Mouse (Mus musculus) embryo, embryonic 11 days (tissue): ENCODE data around the gene Zfp367.

Experiments used
- DNase-seq: peaks from one replicate; pipeline ENCODE4 v3.0.0-alpha.2; 2015

Zfp367 gene

GRCm38 (mm10) chr13:64153751-64154267, 807 bp upstream of the Zfp367 start:
- DNase-seq = peak; percentile 77

GRCm38 (mm10) chr13:64152671-64153082, 325 bp downstream of the Zfp367 start:
- DNase-seq = no peak

- peak; percentile 91 for DNase-seq
Observed at GRCm38 (mm10) chr13:64152241-64152669, 747 bp downstream of the Zfp367 start.

- DNase-seq = no peak
Observed at GRCm38 (mm10) chr13:64150121-64150520, 2.9 kb downstream of the Zfp367 start.

GRCm38 (mm10) chr13:64129616-64130375, 23.2 kb downstream of the Zfp367 start:
- DNase-seq = peak; percentile 68

GRCm38 (mm10) chr13:64128858-64129615, 24.0 kb downstream of the Zfp367 start, which contains the start of gene Slc35d2:
TSS of gene Slc35d2 (minus strand) at chr13:64129368.
- peak; percentile 68 for DNase-seq

GRCm38 (mm10) chr13:64126316-64126715, 26.7 kb downstream of the Zfp367 start:
- no peak for DNase-seq

GRCm38 (mm10) chr13:64124886-64125285, 28.1 kb downstream of the Zfp367 start:
- no peak for DNase-seq

GRCm38 (mm10) chr13:64123491-64124188, 29.4 kb downstream of the Zfp367 start:
- no peak for DNase-seq

GRCm38 (mm10) chr13:64120760-64121159, 32.2 kb downstream of the Zfp367 start:
- DNase-seq = no peak

GRCm38 (mm10) chr13:64117442-64117841, 35.6 kb downstream of the Zfp367 start:
- no peak for DNase-seq

GRCm38 (mm10) chr13:64110421-64110820, 42.6 kb downstream of the Zfp367 start:
- DNase-seq = no peak

GRCm38 (mm10) chr13:64108381-64108850, 44.6 kb downstream of the Zfp367 start:
- DNase-seq = peak; percentile 58

GRCm38 (mm10) chr13:64107535-64107934, 45.5 kb downstream of the Zfp367 start:
- peak; percentile 75 for DNase-seq

- DNase-seq = no peak
Observed at GRCm38 (mm10) chr13:64107105-64107504, 45.9 kb downstream of the Zfp367 start.

GRCm38 (mm10) chr13:64105690-64106089, 47.3 kb downstream of the Zfp367 start:
- DNase-seq = no peak

GRCm38 (mm10) chr13:64100186-64100585, 52.8 kb downstream of the Zfp367 start:
- DNase-seq = peak; percentile 66

GRCm38 (mm10) chr13:64098992-64099391, 54.0 kb downstream of the Zfp367 start:
- peak; percentile 55 for DNase-seq

GRCm38 (mm10) chr13:64093341-64093740, 59.7 kb downstream of the Zfp367 start:
- DNase-seq = peak; percentile 79

- no peak for DNase-seq
Observed at GRCm38 (mm10) chr13:64092752-64093151, 60.2 kb downstream of the Zfp367 start.

- no peak for DNase-seq
Observed at GRCm38 (mm10) chr13:64092141-64092540, 60.9 kb downstream of the Zfp367 start.

- DNase-seq = no peak
Observed at GRCm38 (mm10) chr13:64091006-64091405, 62.0 kb downstream of the Zfp367 start.

- no peak for DNase-seq
Observed at GRCm38 (mm10) chr13:64090278-64090677, 62.7 kb downstream of the Zfp367 start.
